Mouse (Mus musculus) myocyte (in vitro differentiated cells): ENCODE results near the gene Calr4.

ENCODE experiments used
- CEBPB ChIP-seq: IDR thresholded peaks from 2 replicates; pipeline ENCODE4 v1.6.1; 2011; ENCODE audit warnings: mild to moderate bottlenecking, moderate library complexity; ENCODE audit not compliant: poor library complexity, insufficient read depth, severe bottlenecking
- MAX ChIP-seq: IDR thresholded peaks from one replicate; pipeline ENCODE4 v1.6.1; 2011; ENCODE audit warnings: low read depth, mild to moderate bottlenecking, control low read depth
- MYOD1 ChIP-seq, 3 experiments: IDR thresholded peaks; one replicate each; pipeline ENCODE4 v1.6.1; 2011; ENCODE audit warnings: control low read depth in 2 of 3, low read depth in 2 of 3, mild to moderate bottlenecking in 2 of 3, moderate library complexity in 1 of 3; ENCODE audit not compliant: insufficient read length in 2 of 3, control insufficient read depth in 1 of 3
- MYOG ChIP-seq, 3 experiments: IDR thresholded peaks; one replicate each; pipeline ENCODE4 v1.6.1; 2011; ENCODE audit warnings: control low read depth in 2 of 3, low read depth in 2 of 3, mild to moderate bottlenecking in 2 of 3; ENCODE audit not compliant: insufficient read length in 2 of 3, control insufficient read depth in 1 of 3, insufficient read depth in 1 of 3
- POLR2A ChIP-seq: IDR thresholded peaks from one replicate; pipeline ENCODE4 v1.6.1; 2011; ENCODE audit warnings: low read depth, mild to moderate bottlenecking, control low read depth, moderate library complexity; ENCODE audit not compliant: insufficient read length
- POLR2AphosphoS2 ChIP-seq: IDR thresholded peaks from one replicate; pipeline ENCODE4 v1.6.1; 2011; ENCODE audit warnings: low read depth, control low read depth; ENCODE audit not compliant: insufficient read length
- REST ChIP-seq: IDR thresholded peaks from one replicate; pipeline ENCODE4 v1.6.1; 2011; ENCODE audit warnings: mild to moderate bottlenecking, control low read depth, moderate library complexity; ENCODE audit not compliant: insufficient read depth, insufficient read length
- SRF ChIP-seq: IDR thresholded peaks from one replicate; pipeline ENCODE4 v1.6.1; 2011; ENCODE audit warnings: low read depth; ENCODE audit not compliant: control insufficient read depth, insufficient read length
- TCF12 ChIP-seq: IDR thresholded peaks from one replicate; pipeline ENCODE4 v1.6.1; 2011; ENCODE audit warnings: mild to moderate bottlenecking, control low read depth; ENCODE audit not compliant: poor library complexity, insufficient read depth, severe bottlenecking
- TCF3 ChIP-seq: IDR thresholded peaks from one replicate; pipeline ENCODE4 v1.6.1; 2011; ENCODE audit warnings: low read depth, control low read depth; ENCODE audit not compliant: insufficient read length
- USF1 ChIP-seq: IDR thresholded peaks from one replicate; pipeline ENCODE4 v1.6.1; 2011; ENCODE audit warnings: low read depth, mild to moderate bottlenecking, control low read depth, moderate library complexity

DNA sequence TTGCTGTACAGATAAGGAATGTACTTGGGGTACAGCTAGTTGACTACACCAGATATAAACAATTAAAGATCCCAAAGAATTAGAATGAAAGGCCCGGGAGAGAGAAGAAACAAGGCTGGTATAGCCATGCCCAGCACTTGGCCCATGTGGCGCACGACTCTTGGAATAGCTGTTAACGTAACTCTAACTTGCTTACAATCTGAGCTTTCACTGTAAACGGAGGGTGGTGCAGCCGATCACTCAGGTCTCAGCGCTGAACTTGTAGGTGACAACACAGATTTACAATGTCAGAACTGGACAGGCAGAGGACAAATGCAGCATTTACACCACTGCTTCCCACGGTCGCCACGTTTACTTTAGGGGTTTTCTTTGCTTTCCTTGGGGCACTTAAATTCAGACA is 42.7 kb upstream of the Calr4 start:
- no peak for TF ChIP-seq POLR2A
- TF ChIP-seq REST, result no peak
- no peak for TF ChIP-seq MYOG (IDR thresholded peaks at IDR 0.05; ENCODE audit: control insufficient read depth in 1 of 3, insufficient read depth in 1 of 3, insufficient read length in 2 of 3, low read depth in 2 of 3)
- no peak for TF ChIP-seq MAX
- no peak for TF ChIP-seq USF1
- no peak for TF ChIP-seq TCF3
- no peak for TF ChIP-seq CEBPB
- TF ChIP-seq MYOD1 (IDR thresholded peaks at IDR 0.05; ENCODE audit: control insufficient read depth in 1 of 3, insufficient read length in 2 of 3, low read depth in 2 of 3), result no peak
- no peak for TF ChIP-seq POLR2AphosphoS2
- TF ChIP-seq TCF12, result no peak
- no peak for TF ChIP-seq SRF
